In genomic region chr1:181365376-181365775, GRCm38 (mm10) we compare ENCODE assay signal across 35 mouse cellular contexts. TPM values are rescaled to one million over a fixed set of nuclear protein-coding genes. Genes with fewer than 3 reads are reported as not detected.
DNase-seq lines count a peak whose midpoint lies in the region; ATAC-seq and TF ChIP-seq lines count a peak whose summit lies in the region.
"Had no signal": no experiment of that assay in that cellular context is flagged by ENCODE, and none has a peak within 500 bp of the region (broad histone marks: within the 10 kb centered on the region; RNA-seq: fewer than 3 reads in every experiment).

No protein-coding gene starts in this region.

- no peak for TF ChIP-seq POLR2A in cerebellum, adult 2 months (IDR thresholded peaks at IDR 0.05; ENCODE audit: borderline replicate concordance, insufficient read depth, low read length)

- H3K27me3 ChIP-seq in cerebellum, adult 2 months (ENCODE audit: control insufficient read depth, insufficient read depth, low read length), result no peaks in the 10 kb centered on the region
- H3K27me3 ChIP-seq in forebrain, embryonic 14.5 days (replicated peaks; ENCODE audit: control insufficient read depth, insufficient read depth, low read length), result no peaks in the 10 kb centered on the region
- H3K27me3 ChIP-seq in forebrain, embryonic 13.5 days, result no peaks in the 10 kb centered on the region
- no peaks in the 10 kb centered on the region for H3K27me3 ChIP-seq in hindbrain, embryonic 15.5 days
- H3K27me3 ChIP-seq in hindbrain, embryonic 14.5 days (ENCODE audit: control insufficient read depth, insufficient read depth, low read length), result no peaks in the 10 kb centered on the region
- H3K27me3 ChIP-seq in midbrain, postnatal 0 days (ENCODE audit: insufficient read depth, low read length), result no peaks in the 10 kb centered on the region
- no peaks in the 10 kb centered on the region for H3K27me3 ChIP-seq in midbrain, embryonic 13.5 days
- H3K27me3 ChIP-seq: embryonic facial prominence, embryonic 13.5 days; neural tube, embryonic 13.5 days had no signal

- H3K27ac ChIP-seq in cerebellum, adult 2 months (ENCODE audit: insufficient read depth, low read length), result no peak overlapping the region
- no peak overlapping the region for H3K27ac ChIP-seq in forebrain, embryonic 14.5 days (ENCODE audit: low read depth, low read length)
- no peak overlapping the region for H3K27ac ChIP-seq in forebrain, embryonic 13.5 days
- H3K27ac ChIP-seq in hindbrain, embryonic 15.5 days (replicated peaks), result no peak overlapping the region
- H3K27ac ChIP-seq in hindbrain, embryonic 14.5 days, result no peak overlapping the region
- H3K27ac ChIP-seq in midbrain, postnatal 0 days (ENCODE audit: low read depth, low read length), result no peak overlapping the region
- H3K27ac ChIP-seq in midbrain, embryonic 13.5 days, result no peak overlapping the region
- H3K27ac ChIP-seq: embryonic facial prominence, embryonic 13.5 days; limb, embryonic 12.5 days; liver, embryonic 12.5 days; neural tube, embryonic 13.5 days had no signal

- H3K9ac ChIP-seq in forebrain, embryonic 14.5 days (ENCODE audit: low read length), result no peak overlapping the region
- no peak overlapping the region for H3K9ac ChIP-seq in forebrain, embryonic 13.5 days
- no peak overlapping the region for H3K9ac ChIP-seq in hindbrain, embryonic 15.5 days
- H3K9ac ChIP-seq in hindbrain, embryonic 14.5 days, result no peak overlapping the region
- H3K9ac ChIP-seq in midbrain, postnatal 0 days (replicated peaks; ENCODE audit: low read length, poor library complexity, severe bottlenecking), result no peak overlapping the region
- H3K9ac ChIP-seq in midbrain, embryonic 13.5 days (replicated peaks), result no peak overlapping the region
- H3K9ac ChIP-seq: embryonic facial prominence, embryonic 13.5 days; limb, embryonic 12.5 days; liver, embryonic 12.5 days; liver, postnatal 0 days; neural tube, embryonic 13.5 days had no signal

- ATAC-seq in forebrain, embryonic 14.5 days, result no peak
- ATAC-seq in forebrain, embryonic 13.5 days, result no peak
- ATAC-seq in hindbrain, embryonic 15.5 days (ENCODE audit: low FRiP score, low read depth), result peak; percentile 48; the same call in 1 of the 2 replicates
- ATAC-seq in hindbrain, embryonic 14.5 days (ENCODE audit: low FRiP score), result no peak
- no peak for ATAC-seq in midbrain, postnatal 0 days (ENCODE audit: low FRiP score)
- ATAC-seq in midbrain, embryonic 13.5 days, result no peak
- ATAC-seq: intestine, postnatal 0 days; liver, embryonic 12.5 days; liver, postnatal 0 days; Patski had no signal

- H3K4me1 ChIP-seq in cerebellum, adult 2 months (ENCODE audit: control insufficient read depth, insufficient read depth, low read length), result peaks cover 7% of the 10 kb centered on the region
- H3K4me1 ChIP-seq in forebrain, embryonic 14.5 days (ENCODE audit: control insufficient read depth, insufficient read depth, low read length), result peaks cover 15% of the 10 kb centered on the region; the same call in 1 of the 2 replicates
- H3K4me1 ChIP-seq in forebrain, embryonic 13.5 days, result peaks cover 23% of the 10 kb centered on the region
- H3K4me1 ChIP-seq in hindbrain, embryonic 15.5 days (replicated peaks), result peaks cover 9% of the 10 kb centered on the region
- peaks cover 11% of the 10 kb centered on the region; the same call in 1 of the 2 replicates for H3K4me1 ChIP-seq in hindbrain, embryonic 14.5 days (replicated peaks; ENCODE audit: control insufficient read depth, insufficient read depth, low read length)
- peaks cover 4% of the 10 kb centered on the region; the same call in 1 of the 2 replicates for H3K4me1 ChIP-seq in midbrain, postnatal 0 days (ENCODE audit: insufficient read depth, low read length)
- H3K4me1 ChIP-seq in midbrain, embryonic 13.5 days (replicated peaks), result peaks cover 15% of the 10 kb centered on the region

- TF ChIP-seq CTCF in cerebellum, adult 2 months (IDR thresholded peaks at IDR 0.05; ENCODE audit: borderline replicate concordance, insufficient read depth, low read depth, low read length), result no peak
- TF ChIP-seq CTCF in midbrain, postnatal 0 days (IDR thresholded peaks at IDR 0.05), result no peak

- WGBS in cerebellum, adult 2 months, result 10% methylated on average over 3 of the region's 3 CpGs
- WGBS in forebrain, embryonic 14.5 days, result 76% methylated on average over 3 of the region's 3 CpGs
- WGBS in forebrain, embryonic 13.5 days, result 77% methylated on average over 3 of the region's 3 CpGs
- 56% methylated on average over 3 of the region's 3 CpGs for WGBS in hindbrain, embryonic 15.5 days
- WGBS in hindbrain, embryonic 14.5 days, result 64% methylated on average over 3 of the region's 3 CpGs
- WGBS in midbrain, postnatal 0 days, result 80% methylated on average over 3 of the region's 3 CpGs
- WGBS in midbrain, embryonic 13.5 days, result 77% methylated on average over 3 of the region's 3 CpGs

- H3K9me3 ChIP-seq in forebrain, embryonic 14.5 days (replicated peaks; ENCODE audit: control insufficient read depth, low read length), result no peaks in the 10 kb centered on the region
- H3K9me3 ChIP-seq in forebrain, embryonic 13.5 days (replicated peaks), result no peaks in the 10 kb centered on the region
- no peaks in the 10 kb centered on the region for H3K9me3 ChIP-seq in hindbrain, embryonic 15.5 days
- H3K9me3 ChIP-seq in hindbrain, embryonic 14.5 days (ENCODE audit: control insufficient read depth, low read length), result no peaks in the 10 kb centered on the region
- no peaks in the 10 kb centered on the region for H3K9me3 ChIP-seq in midbrain, postnatal 0 days (ENCODE audit: low read length)
- no peaks in the 10 kb centered on the region for H3K9me3 ChIP-seq in midbrain, embryonic 13.5 days
- H3K9me3 ChIP-seq: embryonic facial prominence, embryonic 13.5 days; G1E; limb, embryonic 12.5 days; liver, embryonic 12.5 days; neural tube, embryonic 13.5 days had no signal

- H3K4me3 ChIP-seq in cerebellum, adult 2 months (replicated peaks; ENCODE audit: insufficient read depth, low read depth, low read length), result no peak overlapping the region
- H3K4me3 ChIP-seq in forebrain, embryonic 14.5 days (ENCODE audit: low read depth, low read length), result no peak overlapping the region
- H3K4me3 ChIP-seq in forebrain, embryonic 13.5 days, result no peak overlapping the region
- no peak overlapping the region for H3K4me3 ChIP-seq in hindbrain, embryonic 15.5 days
- no peak overlapping the region for H3K4me3 ChIP-seq in hindbrain, embryonic 14.5 days (replicated peaks; ENCODE audit: low read length)
- no peak overlapping the region for H3K4me3 ChIP-seq in midbrain, postnatal 0 days (ENCODE audit: low read depth, low read length)
- no peak overlapping the region for H3K4me3 ChIP-seq in midbrain, embryonic 13.5 days (replicated peaks)
- H3K4me3 ChIP-seq: embryonic facial prominence, embryonic 13.5 days; erythroblast, embryonic 14.5 days; limb, embryonic 12.5 days; liver, embryonic 12.5 days; neural tube, embryonic 13.5 days had no signal

- peak; percentile 16 to 53 for DNase-seq in cerebellum, adult 2 months
- no peak for DNase-seq in cerebellum, adult 8-10 months
- peak; percentile 41 for DNase-seq in forebrain, embryonic 14.5 days (ENCODE audit: low spot score)
- DNase-seq in hindbrain, embryonic 14.5 days (ENCODE audit: low spot score), result no peak
- DNase-seq in midbrain, postnatal 0 days (ENCODE audit: low spot score), result peak; percentile 42
- DNase-seq: adrenal gland, postnatal 10 days; embryo, embryonic 11 days; gastrocnemius, postnatal 36 days; heart, adult 18-20 months; heart, postnatal 4 days; kidney, adult 9 months; kidney, postnatal 10 days; layer of hippocampus, postnatal 36 days; liver, postnatal 0 days; lung, postnatal 36 days; right cerebral cortex, postnatal 4 days; thymus, adult 2 months; thymus, postnatal 36 days had no signal

- H3K4me2 ChIP-seq in forebrain, embryonic 14.5 days (ENCODE audit: low read length), result no peak overlapping the region
- H3K4me2 ChIP-seq in forebrain, embryonic 13.5 days, result no peak overlapping the region
- H3K4me2 ChIP-seq in hindbrain, embryonic 15.5 days, result no peak overlapping the region
- H3K4me2 ChIP-seq in hindbrain, embryonic 14.5 days (replicated peaks), result no peak overlapping the region
- no peak overlapping the region for H3K4me2 ChIP-seq in midbrain, postnatal 0 days (ENCODE audit: low read depth, low read length, poor library complexity, severe bottlenecking)
- H3K4me2 ChIP-seq in midbrain, embryonic 13.5 days (replicated peaks), result no peak overlapping the region
- H3K4me2 ChIP-seq: embryonic facial prominence, embryonic 13.5 days; heart, embryonic 11.5 days; limb, embryonic 12.5 days; liver, embryonic 12.5 days; midbrain, embryonic 11.5 days; neural tube, embryonic 13.5 days had no signal

- no peaks in the 10 kb centered on the region for H3K36me3 ChIP-seq in forebrain, embryonic 14.5 days (ENCODE audit: control insufficient read depth, insufficient read depth, low read length)
- H3K36me3 ChIP-seq in forebrain, embryonic 13.5 days (ENCODE audit: poor library complexity, severe bottlenecking), result no peaks in the 10 kb centered on the region
- no peaks in the 10 kb centered on the region for H3K36me3 ChIP-seq in hindbrain, embryonic 15.5 days
- no peaks in the 10 kb centered on the region for H3K36me3 ChIP-seq in hindbrain, embryonic 14.5 days (replicated peaks; ENCODE audit: control insufficient read depth, insufficient read depth)
- H3K36me3 ChIP-seq in midbrain, postnatal 0 days (ENCODE audit: insufficient read depth, low read length), result no peaks in the 10 kb centered on the region
- no peaks in the 10 kb centered on the region for H3K36me3 ChIP-seq in midbrain, embryonic 13.5 days
- H3K36me3 ChIP-seq: embryonic facial prominence, embryonic 13.5 days; G1E; limb, embryonic 12.5 days; liver, embryonic 12.5 days; neural tube, embryonic 13.5 days had no signal

RNA-seq across cellular contexts. Expression of gene Cnih3, which starts 12.9 kb away (rescaled TPM):
- 5.1 and 6.9 TPM in 2 replicates for polyA plus RNA-seq in cerebellum, adult 2 months (2012; rRNA removed)
- polyA plus RNA-seq in forebrain, embryonic 14.5 days (2014; fragmentation: Nextera tagmentation; extraction: Ambion mirVana), result 17.0 and 27.9 TPM in 2 replicates
- polyA plus RNA-seq in forebrain, embryonic 13.5 days (2015; fragmentation: Nextera tagmentation; extraction: Ambion mirVana), result 9.2 and 9.8 TPM in 2 replicates
- polyA plus RNA-seq in hindbrain, embryonic 15.5 days (2015; fragmentation: Nextera tagmentation; extraction: Ambion mirVana), result 13.3 and 14.1 TPM in 2 replicates
- 12.7 and 14.3 TPM in 2 replicates for polyA plus RNA-seq in hindbrain, embryonic 14.5 days (2014; fragmentation: Nextera tagmentation; extraction: Ambion mirVana)
- total RNA-seq in midbrain, postnatal 0 days (2014; rRNA removed), result 35.7 and 40.1 TPM in 2 replicates
- 18.8 and 22.5 TPM in 2 replicates for polyA plus RNA-seq in midbrain, postnatal 0 days (2015; fragmentation: Nextera tagmentation; extraction: Ambion mirVana)
- polyA plus RNA-seq in midbrain, embryonic 13.5 days (2015; fragmentation: Nextera tagmentation; extraction: Ambion mirVana), result 2.6 and 3.8 TPM in 2 replicates
- total RNA-seq: adrenal gland, postnatal 10 days; gastrocnemius, postnatal 36 days; heart, adult 18-20 months; heart, postnatal 4 days; megakaryocyte, adult 5-6 weeks had no signal
- polyA plus RNA-seq: erythroblast, embryonic 14.5 days; G1E; heart, embryonic 16.5 days; large intestine, adult 2 months; liver, postnatal 0 days; spleen, adult 2 months; thymus, adult 2 months had no signal

Comparison
In these comparisons a context has a peak if more than half of its experiments do, and no peak if none do; other contexts are left out.
1. DNase-seq: peak in cerebellum, adult 2 months (2 of 2), forebrain, embryonic 14.5 days (single experiment) and midbrain, postnatal 0 days (single experiment); none in cerebellum, adult 8-10 months (single experiment) and hindbrain, embryonic 14.5 days (single experiment).